Mouse (Mus musculus): ENCODE measurements at regions not wholly inside any gene's neighbourhood (a gene's known extent, or its start where the extent isn't known, plus 50 kb on each side); places are given as distances from the start of the nearest gene placed in this dataset.

DNA sequence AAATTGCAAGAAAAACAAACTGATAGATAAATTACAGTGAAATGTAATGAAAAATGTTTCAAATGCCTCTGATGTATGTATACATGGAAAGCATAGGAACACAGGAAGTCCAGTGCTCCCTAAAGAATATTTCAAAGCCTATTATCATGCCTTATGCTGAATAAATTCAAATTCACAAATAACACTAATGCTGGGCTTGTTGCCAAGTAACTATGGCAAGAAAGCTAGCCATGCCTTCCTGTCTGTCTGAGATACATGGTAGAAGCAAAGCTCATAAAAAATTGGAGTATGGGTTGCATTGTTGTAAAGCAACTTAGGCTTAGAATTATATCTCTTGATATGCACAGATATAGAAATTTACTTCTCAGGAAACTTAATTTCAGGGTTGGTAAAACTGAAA is 315.8 kb upstream of the Klf6 start:
- H3K36me3 ChIP-seq (ENCODE audit: control insufficient read depth in 1 of 2, insufficient read depth in 2 of 2, low read length in 2 of 2) = no peaks in the 10 kb centered on the region
- H3K9ac ChIP-seq (ENCODE audit: control insufficient read depth, low read depth, low read length, poor library complexity, severe bottlenecking) = no peak overlapping the region
- no peaks in the 10 kb centered on the region for H3K4me1 ChIP-seq (ENCODE audit: control insufficient read depth in 1 of 2, insufficient read depth in 2 of 2, low read length in 2 of 2)
- H3K4me3 ChIP-seq (ENCODE audit: control insufficient read depth in 1 of 2, insufficient read depth in 1 of 2, low read depth in 2 of 2, low read length in 2 of 2) = no peak overlapping the region
- H3K79me2 ChIP-seq (ENCODE audit: control insufficient read depth, insufficient read depth, low read length, poor library complexity) = no peaks in the 10 kb centered on the region
- no peaks in the 10 kb centered on the region for H3K27me3 ChIP-seq (ENCODE audit: control insufficient read depth in 1 of 2, insufficient read depth in 2 of 2, low read length in 2 of 2)
- no peak for TF ChIP-seq TAL1 (IDR thresholded peaks at IDR 0.05; ENCODE audit: low read length)
- no peak for TF ChIP-seq JUND (IDR thresholded peaks at IDR 0.05; ENCODE audit: low read depth, low read length)
- TF ChIP-seq USF2 (IDR thresholded peaks at IDR 0.05; ENCODE audit: borderline replicate concordance in 1 of 2, insufficient read depth in 1 of 2, low read depth in 1 of 2, low read length in 2 of 2) = no peak
- TF ChIP-seq ELF1 (IDR thresholded peaks at IDR 0.05; ENCODE audit: low read depth, low read length) = no peak
- no peak for TF ChIP-seq EP300 (IDR thresholded peaks at IDR 0.05; ENCODE audit: low read depth in 1 of 2, low read length in 2 of 2)
- no peak for TF ChIP-seq SIN3A (IDR thresholded peaks at IDR 0.05; ENCODE audit: low read length)
- TF ChIP-seq TBP (IDR thresholded peaks at IDR 0.05; ENCODE audit: low read depth, low read length) = no peak
- no peak for TF ChIP-seq MYC (IDR thresholded peaks at IDR 0.05; ENCODE audit: low read depth, low read length)
- TF ChIP-seq ZMIZ1 (IDR thresholded peaks at IDR 0.05; ENCODE audit: low read depth, low read length) = no peak
- TF ChIP-seq CHD2 (IDR thresholded peaks at IDR 0.05; ENCODE audit: low read length) = no peak
- TF ChIP-seq UBTF (IDR thresholded peaks at IDR 0.05; ENCODE audit: borderline replicate concordance, insufficient read depth, low read depth, low read length) = no peak
- no peak for TF ChIP-seq POLR2AphosphoS2 (IDR thresholded peaks at IDR 0.05; ENCODE audit: low read length)
- TF ChIP-seq ETS1 (IDR thresholded peaks at IDR 0.05; ENCODE audit: low read depth, low read length) = no peak
- no peak for TF ChIP-seq KAT2A (conservative IDR thresholded peaks at IDR 0.05; ENCODE audit: low read depth, low read length)
- no peak for TF ChIP-seq MAFK (IDR thresholded peaks at IDR 0.05; ENCODE audit: borderline replicate concordance, low read depth, low read length)
- no peak for TF ChIP-seq MXI1 (IDR thresholded peaks at IDR 0.05; ENCODE audit: low read depth, low read length)
- TF ChIP-seq TCF12 (IDR thresholded peaks at IDR 0.05; ENCODE audit: low read depth, low read length) = no peak
- no peak for TF ChIP-seq ZNF384 (IDR thresholded peaks at IDR 0.05; ENCODE audit: low read depth, low read length)
- no peak for TF ChIP-seq ZKSCAN1 (IDR thresholded peaks at IDR 0.05; ENCODE audit: low read depth, low read length)
- TF ChIP-seq RCOR1 (IDR thresholded peaks at IDR 0.05; ENCODE audit: low read depth, low read length) = no peak
- no peaks in the 10 kb centered on the region for H3K9me3 ChIP-seq (replicated peaks; ENCODE audit: insufficient read depth, low read length)
- DNase-seq (ENCODE audit: low read depth, low spot score) = no peak
- no peak overlapping the region for H3K27ac ChIP-seq (ENCODE audit: control insufficient read depth, low read depth, low read length)

DNA sequence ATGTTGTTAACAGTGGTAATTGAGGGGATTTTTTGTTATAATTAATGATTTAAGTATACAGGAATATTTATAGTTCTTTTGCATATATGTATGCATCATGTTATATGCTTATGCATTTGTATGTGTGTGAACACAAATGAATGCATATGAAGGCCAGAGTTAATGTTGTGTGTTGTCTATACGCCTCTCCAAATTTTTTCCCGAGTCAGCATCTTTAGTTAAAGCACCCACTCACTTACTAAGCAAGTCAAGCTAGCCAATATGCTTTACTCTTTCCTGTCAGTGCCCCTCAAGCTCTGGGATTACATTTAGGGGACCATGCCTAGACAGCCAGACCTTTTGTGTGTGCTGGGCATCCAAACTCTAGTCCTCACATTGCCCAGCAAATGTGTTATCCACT is 315.3 kb upstream of the Klf6 start:
- Histone ChIP-seq H3K4me3 (ENCODE audit: control insufficient read depth in 1 of 2, insufficient read depth in 1 of 2, low read depth in 2 of 2, low read length in 2 of 2) (no peak overlapping the region), H3K9ac (ENCODE audit: control insufficient read depth, low read depth, low read length, poor library complexity, severe bottlenecking) (no peak overlapping the region), H3K4me1 (ENCODE audit: control insufficient read depth in 1 of 2, insufficient read depth in 2 of 2, low read length in 2 of 2) (no peaks in the 10 kb centered on the region), H3K79me2 (ENCODE audit: control insufficient read depth, insufficient read depth, low read length, poor library complexity) (no peaks in the 10 kb centered on the region), H3K27me3 (ENCODE audit: control insufficient read depth in 1 of 2, insufficient read depth in 2 of 2, low read length in 2 of 2) (no peaks in the 10 kb centered on the region), H3K9me3 (replicated peaks; ENCODE audit: insufficient read depth, low read length) (no peaks in the 10 kb centered on the region), H3K27ac (ENCODE audit: control insufficient read depth, low read depth, low read length) (no peak overlapping the region), H3K36me3 (ENCODE audit: control insufficient read depth in 1 of 2, insufficient read depth in 2 of 2, low read length in 2 of 2) (no peaks in the 10 kb centered on the region)
- no peak for DNase-seq (ENCODE audit: low read depth, low spot score)
- no peak for TF ChIP-seq JUND (IDR thresholded peaks at IDR 0.05; ENCODE audit: low read depth, low read length)
- TF ChIP-seq TAL1 (IDR thresholded peaks at IDR 0.05; ENCODE audit: low read length) = no peak
- no peak for TF ChIP-seq MAX (IDR thresholded peaks at IDR 0.05; ENCODE audit: low read length)
- TF ChIP-seq ZNF384 (IDR thresholded peaks at IDR 0.05; ENCODE audit: low read depth, low read length) = no peak
- TF ChIP-seq KAT2A (conservative IDR thresholded peaks at IDR 0.05; ENCODE audit: low read depth, low read length) = no peak
- TF ChIP-seq SIN3A (IDR thresholded peaks at IDR 0.05; ENCODE audit: low read length) = no peak
- no peak for TF ChIP-seq MYC (IDR thresholded peaks at IDR 0.05; ENCODE audit: low read depth, low read length)
- no peak for TF ChIP-seq E2F4 (IDR thresholded peaks at IDR 0.05; ENCODE audit: borderline replicate concordance, low read depth, low read length)
- no peak for TF ChIP-seq POLR2AphosphoS5 (IDR thresholded peaks at IDR 0.05; ENCODE audit: borderline replicate concordance, low read depth, low read length)
- no peak for TF ChIP-seq TCF12 (IDR thresholded peaks at IDR 0.05; ENCODE audit: low read depth, low read length)
- TF ChIP-seq TBP (IDR thresholded peaks at IDR 0.05; ENCODE audit: low read depth, low read length) = no peak
- TF ChIP-seq POLR2AphosphoS2 (IDR thresholded peaks at IDR 0.05; ENCODE audit: low read length) = no peak
- no peak for TF ChIP-seq RCOR1 (IDR thresholded peaks at IDR 0.05; ENCODE audit: low read depth, low read length)
- TF ChIP-seq CTCF (IDR thresholded peaks at IDR 0.05 in 2 of 3, conservative IDR thresholded peaks at IDR 0.05 in 1 of 3; ENCODE audit: control insufficient read depth in 1 of 3, insufficient read depth in 1 of 3, low read depth in 2 of 3, low read length in 3 of 3, poor library complexity in 1 of 3, severe bottlenecking in 1 of 3) = no peak
- TF ChIP-seq MXI1 (IDR thresholded peaks at IDR 0.05; ENCODE audit: low read depth, low read length) = no peak
- TF ChIP-seq NRF1 (IDR thresholded peaks at IDR 0.05; ENCODE audit: insufficient read depth, low read depth, low read length, poor library complexity, severe bottlenecking) = no peak

Measured in MEL (cell line).